Mouse (Mus musculus): ENCODE results near the gene Peli3. TPM values are rescaled to one million over a fixed set of nuclear protein-coding genes. Genes with fewer than 3 reads are reported as not detected.

The Peli3 gene
- 0.30 TPM for polyA plus RNA-seq (2014; fragmentation: Illumina TruSeq; extraction: RNeasy Lipid Tissue Mini Kit (QIAGEN cat#74804); ENCODE audit: low replicate concordance)

DNA sequence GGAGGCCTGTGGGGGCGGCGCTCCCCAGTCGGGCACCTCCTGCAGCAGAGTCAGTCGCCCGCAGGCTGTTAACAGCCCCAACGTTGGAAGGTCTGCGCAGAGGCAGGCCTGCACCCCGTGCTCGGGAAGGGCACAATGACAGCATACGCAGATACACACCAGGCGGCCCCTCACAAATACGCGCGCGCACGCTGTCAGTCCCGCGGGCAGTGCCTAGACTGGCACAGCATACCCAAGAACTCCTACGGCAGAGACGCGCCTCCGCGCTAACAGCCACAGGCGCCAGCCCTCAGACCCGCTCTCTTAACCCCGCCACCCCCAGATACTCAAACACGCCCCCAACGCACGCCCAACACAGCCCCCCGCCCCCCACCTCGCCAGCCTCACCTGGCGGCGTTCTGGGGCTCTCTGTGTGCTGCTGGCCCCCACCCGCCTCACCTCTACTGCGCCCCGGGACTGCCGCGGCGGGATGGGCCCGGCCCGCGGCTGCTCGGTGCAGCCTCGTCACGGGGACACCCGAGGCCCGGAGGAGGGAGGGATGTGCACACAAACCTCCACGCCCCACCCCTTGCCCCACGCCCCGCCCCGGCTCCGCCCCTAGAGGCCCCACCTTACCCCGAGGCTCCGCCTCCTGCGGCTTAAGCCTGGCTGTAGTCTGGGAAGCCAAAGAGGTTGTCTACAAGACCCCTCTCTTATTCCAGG is at the start of gene Peli3:
Gene Peli3, minus strand, starts transcription at position 577 of the 702 bp plus-strand sequence.

DNA sequence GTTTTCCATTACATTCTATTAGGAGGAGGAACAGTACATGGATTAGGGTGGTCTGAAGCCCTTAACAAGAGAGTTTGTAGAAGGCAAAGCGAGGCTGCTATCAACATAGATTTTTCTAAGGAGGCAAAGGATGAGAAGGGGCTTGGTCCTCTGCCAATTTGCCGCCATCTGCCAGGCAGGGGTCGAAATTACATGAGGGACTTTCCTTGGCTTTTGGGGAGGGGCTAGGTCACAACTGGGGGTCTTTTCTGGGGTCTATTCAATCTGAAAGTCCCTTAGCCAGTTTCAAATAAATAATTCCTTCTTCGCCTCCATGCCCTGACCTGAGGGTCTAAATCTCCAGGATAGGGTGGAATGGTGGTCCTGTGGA is 47.3 kb upstream of the Peli3 start, which contains the start of gene Npas4:
Gene Npas4, minus strand, starts transcription at position 61 of the 370 bp plus-strand sequence.

DNA sequence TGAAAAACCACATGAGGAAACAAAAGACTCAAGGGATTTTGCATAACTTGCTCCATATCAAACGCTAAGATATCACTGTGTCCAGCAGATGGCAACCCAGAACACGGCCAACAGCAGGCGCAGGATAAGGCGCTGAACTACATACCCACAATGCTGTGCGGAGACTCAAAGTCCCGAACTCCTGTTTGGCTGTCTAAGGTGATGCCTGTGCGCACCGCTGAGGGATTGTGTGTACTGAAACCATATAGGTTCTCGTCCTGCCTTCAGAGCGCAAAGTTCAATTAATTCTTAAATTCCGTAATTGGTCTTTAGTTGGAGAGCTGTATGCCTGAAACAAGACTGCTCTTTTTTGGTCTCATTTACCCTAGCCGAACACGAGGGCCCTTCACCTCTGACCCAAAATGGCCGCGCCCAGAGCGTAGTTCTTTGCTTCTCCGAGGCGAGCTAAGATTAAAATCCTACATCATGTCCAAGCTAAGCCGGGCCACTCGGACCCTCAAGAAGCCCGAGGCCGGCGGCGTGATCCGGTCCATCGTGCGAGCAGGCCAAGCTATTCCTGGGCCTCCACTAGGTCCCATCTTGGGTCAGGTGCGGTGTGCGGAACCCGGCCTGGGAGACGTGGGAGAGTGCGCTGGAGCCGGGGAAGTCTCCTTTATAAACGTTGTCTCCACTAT is 19.1 kb upstream of the Peli3 start, which contains the start of gene Mrpl11:
Gene Mrpl11, plus strand, starts transcription at position 220 of the 674 bp plus-strand sequence.

DNA sequence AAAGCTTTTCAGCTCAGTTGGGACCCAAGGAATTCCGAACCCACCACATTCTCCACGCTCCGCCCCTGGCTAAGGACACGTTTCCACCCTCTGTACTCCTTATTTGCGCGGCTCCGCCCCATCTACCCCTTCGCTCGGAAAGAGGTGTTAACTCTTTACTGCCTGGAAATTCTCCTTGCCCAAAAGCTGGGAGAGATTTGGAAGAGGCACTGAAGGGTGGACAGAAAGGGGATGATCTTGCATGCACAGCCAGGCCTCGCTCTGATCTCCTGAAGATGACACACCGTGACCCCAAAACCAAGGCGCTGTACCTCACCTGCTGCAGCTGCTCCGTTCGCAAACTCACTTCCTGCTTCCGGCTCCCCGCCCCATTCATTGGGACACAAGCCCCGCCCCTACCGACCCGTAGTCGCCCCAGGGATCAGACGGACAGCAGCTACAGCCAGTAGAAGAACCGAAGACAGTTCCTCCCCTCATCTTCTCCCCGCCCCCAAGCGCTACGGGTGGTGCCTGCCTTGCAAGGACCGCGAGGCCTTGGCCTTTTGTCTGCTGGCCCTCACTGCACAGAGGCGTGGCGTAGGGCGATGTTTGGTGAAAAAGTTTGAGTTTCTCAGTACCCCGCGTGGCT is 14.9 kb downstream of the Peli3 start, which contains the start of gene Dpp3:
Gene Dpp3, minus strand, starts transcription at position 384 of the 628 bp plus-strand sequence.

DNA sequence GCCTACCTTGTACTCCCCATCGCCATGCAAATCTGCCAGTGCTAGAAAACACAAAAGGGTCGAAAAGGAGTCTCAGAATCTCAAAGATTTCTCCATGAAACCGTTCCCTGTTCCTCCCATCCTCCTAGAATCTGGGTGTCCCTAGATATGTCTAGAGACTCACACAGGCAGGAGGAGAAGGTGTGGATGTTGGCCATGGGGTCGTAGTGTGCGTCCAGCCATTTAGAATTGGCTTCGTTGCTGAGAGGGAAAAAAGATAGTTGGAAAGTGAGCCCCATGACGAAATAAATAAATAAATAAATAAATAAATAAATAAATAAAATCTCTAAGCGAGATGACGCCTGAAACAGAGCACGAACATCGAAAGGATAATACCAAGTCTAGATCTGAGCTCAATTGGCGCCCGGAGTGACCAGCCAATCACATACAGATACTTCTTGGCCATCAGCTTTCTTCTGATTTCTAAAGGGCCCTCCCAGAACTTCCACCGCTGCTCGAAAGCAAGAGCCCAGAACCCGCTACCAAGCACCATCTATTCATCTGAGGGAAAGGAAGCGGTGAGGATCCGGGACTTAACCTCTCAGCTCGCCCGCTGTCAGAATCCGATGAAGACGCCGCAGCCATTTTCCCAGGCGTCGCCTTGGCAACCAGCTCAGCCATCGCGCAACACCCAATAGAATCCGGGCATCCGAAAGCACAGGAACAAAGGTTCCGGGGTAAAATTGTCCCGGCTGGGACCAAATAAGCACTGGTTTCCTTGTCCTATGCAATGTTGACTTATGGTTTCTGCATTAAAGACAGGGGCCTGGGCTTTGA is 36.7 kb downstream of the Peli3 start, which contains the start of gene Bbs1:
Gene Bbs1, minus strand, starts transcription at position 650 of the 816 bp plus-strand sequence.

Other genes with a start within 250 kb of the Peli3 start
- not detected for gene Gm960, start 244.5 kb downstream of the Peli3 start, polyA plus RNA-seq (2014; fragmentation: Illumina TruSeq; extraction: RNeasy Lipid Tissue Mini Kit (QIAGEN cat#74804); ENCODE audit: low replicate concordance)
- gene Sptbn2, start 232.0 kb downstream of the Peli3 start, polyA plus RNA-seq (2014; fragmentation: Illumina TruSeq; extraction: RNeasy Lipid Tissue Mini Kit (QIAGEN cat#74804); ENCODE audit: low replicate concordance), result not detected
- 6.2 TPM for gene Rbm4b, start 186.6 kb downstream of the Peli3 start, polyA plus RNA-seq (2014; fragmentation: Illumina TruSeq; extraction: RNeasy Lipid Tissue Mini Kit (QIAGEN cat#74804); ENCODE audit: low replicate concordance)
- 11.8 TPM for gene Rbm4, start 149.2 kb downstream of the Peli3 start, polyA plus RNA-seq (2014; fragmentation: Illumina TruSeq; extraction: RNeasy Lipid Tissue Mini Kit (QIAGEN cat#74804); ENCODE audit: low replicate concordance)
- gene Gm21992, start 131.5 kb downstream of the Peli3 start, polyA plus RNA-seq (2014; fragmentation: Illumina TruSeq; extraction: RNeasy Lipid Tissue Mini Kit (QIAGEN cat#74804); ENCODE audit: low replicate concordance), result 6.5 TPM
- gene Rbm14, start 131.5 kb downstream of the Peli3 start, polyA plus RNA-seq (2014; fragmentation: Illumina TruSeq; extraction: RNeasy Lipid Tissue Mini Kit (QIAGEN cat#74804); ENCODE audit: low replicate concordance), result 6.1 TPM
- 0.74 TPM for gene Ccs, start 103.8 kb downstream of the Peli3 start, polyA plus RNA-seq (2014; fragmentation: Illumina TruSeq; extraction: RNeasy Lipid Tissue Mini Kit (QIAGEN cat#74804); ENCODE audit: low replicate concordance)
- gene Ccdc87, start 103.8 kb downstream of the Peli3 start, polyA plus RNA-seq (2014; fragmentation: Illumina TruSeq; extraction: RNeasy Lipid Tissue Mini Kit (QIAGEN cat#74804); ENCODE audit: low replicate concordance), result 0.11 TPM
- 1.3 TPM for gene Ctsf, start 88.0 kb downstream of the Peli3 start, polyA plus RNA-seq (2014; fragmentation: Illumina TruSeq; extraction: RNeasy Lipid Tissue Mini Kit (QIAGEN cat#74804); ENCODE audit: low replicate concordance)
- gene Actn3, start 65.2 kb downstream of the Peli3 start, polyA plus RNA-seq (2014; fragmentation: Illumina TruSeq; extraction: RNeasy Lipid Tissue Mini Kit (QIAGEN cat#74804); ENCODE audit: low replicate concordance), result not detected
- gene Zdhhc24, start 64.5 kb downstream of the Peli3 start, polyA plus RNA-seq (2014; fragmentation: Illumina TruSeq; extraction: RNeasy Lipid Tissue Mini Kit (QIAGEN cat#74804); ENCODE audit: low replicate concordance), result 12.5 TPM
- 0.63 TPM for gene Bbs1, start 36.5 kb downstream of the Peli3 start, polyA plus RNA-seq (2014; fragmentation: Illumina TruSeq; extraction: RNeasy Lipid Tissue Mini Kit (QIAGEN cat#74804); ENCODE audit: low replicate concordance)
- gene Dpp3, start 14.8 kb downstream of the Peli3 start, polyA plus RNA-seq (2014; fragmentation: Illumina TruSeq; extraction: RNeasy Lipid Tissue Mini Kit (QIAGEN cat#74804); ENCODE audit: low replicate concordance), result 1.7 TPM
- 11.4 TPM for gene Mrpl11, start 19.0 kb upstream of the Peli3 start, polyA plus RNA-seq (2014; fragmentation: Illumina TruSeq; extraction: RNeasy Lipid Tissue Mini Kit (QIAGEN cat#74804); ENCODE audit: low replicate concordance)
- gene Npas4, start 47.2 kb upstream of the Peli3 start, polyA plus RNA-seq (2014; fragmentation: Illumina TruSeq; extraction: RNeasy Lipid Tissue Mini Kit (QIAGEN cat#74804); ENCODE audit: low replicate concordance), result not detected
- not detected for gene Slc29a2, start 80.7 kb upstream of the Peli3 start, polyA plus RNA-seq (2014; fragmentation: Illumina TruSeq; extraction: RNeasy Lipid Tissue Mini Kit (QIAGEN cat#74804); ENCODE audit: low replicate concordance)
- gene B4gat1, start 95.7 kb upstream of the Peli3 start, polyA plus RNA-seq (2014; fragmentation: Illumina TruSeq; extraction: RNeasy Lipid Tissue Mini Kit (QIAGEN cat#74804); ENCODE audit: low replicate concordance), result 7.2 TPM
- 0.30 TPM for gene AC124502.3, start 95.8 kb upstream of the Peli3 start, polyA plus RNA-seq (2014; fragmentation: Illumina TruSeq; extraction: RNeasy Lipid Tissue Mini Kit (QIAGEN cat#74804); ENCODE audit: low replicate concordance)
- not detected for gene Brms1, start 98.2 kb upstream of the Peli3 start, polyA plus RNA-seq (2014; fragmentation: Illumina TruSeq; extraction: RNeasy Lipid Tissue Mini Kit (QIAGEN cat#74804); ENCODE audit: low replicate concordance)
- 0.26 TPM for gene Rin1, start 107.4 kb upstream of the Peli3 start, polyA plus RNA-seq (2014; fragmentation: Illumina TruSeq; extraction: RNeasy Lipid Tissue Mini Kit (QIAGEN cat#74804); ENCODE audit: low replicate concordance)
- gene Cd248, start 125.0 kb upstream of the Peli3 start, polyA plus RNA-seq (2014; fragmentation: Illumina TruSeq; extraction: RNeasy Lipid Tissue Mini Kit (QIAGEN cat#74804); ENCODE audit: low replicate concordance), result not detected
- not detected for gene Tmem151a, start 142.4 kb upstream of the Peli3 start, polyA plus RNA-seq (2014; fragmentation: Illumina TruSeq; extraction: RNeasy Lipid Tissue Mini Kit (QIAGEN cat#74804); ENCODE audit: low replicate concordance)
- 21.1 TPM for gene Yif1a, start 145.4 kb upstream of the Peli3 start, polyA plus RNA-seq (2014; fragmentation: Illumina TruSeq; extraction: RNeasy Lipid Tissue Mini Kit (QIAGEN cat#74804); ENCODE audit: low replicate concordance)
- not detected for gene Cnih2, start 155.4 kb upstream of the Peli3 start, polyA plus RNA-seq (2014; fragmentation: Illumina TruSeq; extraction: RNeasy Lipid Tissue Mini Kit (QIAGEN cat#74804); ENCODE audit: low replicate concordance)
- gene Rab1b, start 163.9 kb upstream of the Peli3 start, polyA plus RNA-seq (2014; fragmentation: Illumina TruSeq; extraction: RNeasy Lipid Tissue Mini Kit (QIAGEN cat#74804); ENCODE audit: low replicate concordance), result 0.67 TPM
- not detected for gene Klc2, start 175.4 kb upstream of the Peli3 start, polyA plus RNA-seq (2014; fragmentation: Illumina TruSeq; extraction: RNeasy Lipid Tissue Mini Kit (QIAGEN cat#74804); ENCODE audit: low replicate concordance)

Data from small intestine, adult 10 weeks (tissue).